Mouse (Mus musculus) ES-Bruce4 (cell line): Measurements from ENCODE around the gene Mtrf1. TPM values are rescaled to one million over a fixed set of nuclear protein-coding genes. Genes with fewer than 3 reads are reported as not detected.
A peak's percentile ranks its signal among the peaks of the same experiment; 100 is the strongest.
"Not testable (repeated sequence)": the region's sequence is repeated elsewhere in the genome, so short reads cannot be mapped to it uniquely, and the experiment has no call there.

ENCODE experiments used
- H3K27ac ChIP-seq: 2 replicates; pipeline ENCODE4 v1.5.1; 2012; ENCODE audit warnings: low read length, inconsistent platforms; ENCODE audit not compliant: insufficient read depth
- H3K27me3 ChIP-seq: 2 replicates; pipeline ENCODE4 v1.6.1; 2012; ENCODE audit warnings: mild to moderate bottlenecking, low read length, inconsistent platforms; ENCODE audit not compliant: control insufficient read depth, poor library complexity, insufficient read depth, severe bottlenecking
- H3K36me3 ChIP-seq: 2 replicates; pipeline ENCODE4 v1.6.1; 2012; ENCODE audit warnings: inconsistent platforms, mild to moderate bottlenecking, low read length, moderate library complexity; ENCODE audit not compliant: control insufficient read depth, poor library complexity, insufficient read depth, severe bottlenecking
- H3K4me1 ChIP-seq: one replicate; pipeline ENCODE4 v1.8.1; 2011; ENCODE audit warnings: low read length; ENCODE audit not compliant: control insufficient read depth, insufficient read depth
- H3K4me3 ChIP-seq: 2 replicates; pipeline ENCODE4 v1.5.1; 2011; ENCODE audit warnings: low read depth, mild to moderate bottlenecking, low read length
- H3K9ac ChIP-seq: 2 replicates; pipeline ENCODE4 v1.6.1; 2012; ENCODE audit warnings: low read depth, mild to moderate bottlenecking, inconsistent platforms; ENCODE audit not compliant: poor library complexity, severe bottlenecking
- H3K9me3 ChIP-seq: replicated peaks from 2 replicates; pipeline ENCODE4 v1.6.1; 2012; ENCODE audit warnings: mild to moderate bottlenecking, low read length, inconsistent platforms; ENCODE audit not compliant: control insufficient read depth, poor library complexity, insufficient read depth, severe bottlenecking
- CTCF ChIP-seq: IDR thresholded peaks from one replicate; pipeline ENCODE4 v1.8.1; 2011; ENCODE audit warnings: low read depth, low read length
- EP300 ChIP-seq: IDR thresholded peaks from 2 replicates; pipeline ENCODE4 v1.6.1; 2011; ENCODE audit warnings: low read depth, low read length; ENCODE audit not compliant: insufficient read depth
- POLR2A ChIP-seq: IDR thresholded peaks from one replicate; pipeline ENCODE4 v1.8.1; 2011; ENCODE audit warnings: low read length; ENCODE audit not compliant: insufficient read depth
- polyA plus RNA-seq: library from polyadenylated mRNA; stranded (reverse); fragments of >200 nt; gene quantifications from 2 replicates; pipeline ENCODE4 v1.2.4, GENCODE M21; 2011; ENCODE audit warnings: low read depth; ENCODE audit not compliant: missing spikeins, insufficient read depth, insufficient read length

The Mtrf1 gene
- polyA plus RNA-seq, 1 experiment, result 11.0 TPM

DNA sequence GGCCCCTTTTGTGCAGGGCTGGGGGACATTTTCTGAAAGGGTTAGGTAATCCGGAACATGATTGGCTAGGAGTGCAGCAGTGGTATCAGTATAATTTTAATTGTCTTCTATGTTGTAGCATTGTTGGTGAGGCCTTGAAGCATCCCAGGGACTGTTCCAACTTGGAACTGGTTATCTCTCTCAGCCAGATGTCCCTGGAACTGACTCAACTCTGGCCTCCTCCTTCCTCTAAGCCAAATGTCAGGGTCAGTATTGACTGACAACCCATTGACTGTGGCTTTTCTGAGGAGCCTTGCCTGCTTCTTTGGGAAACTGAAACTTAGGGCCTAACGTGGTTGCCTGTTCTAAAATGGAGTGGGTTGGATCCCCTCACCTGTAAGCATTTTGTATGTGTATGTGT is 43.1 kb downstream of the Mtrf1 start:
- H3K27ac ChIP-seq, result no peak overlapping the region
- H3K27me3 ChIP-seq, result no peaks in the 10 kb centered on the region
- H3K4me3 ChIP-seq, result no peak overlapping the region
- H3K9ac ChIP-seq, result no peak overlapping the region
- H3K36me3 ChIP-seq, result no peaks in the 10 kb centered on the region
- TF ChIP-seq POLR2A, result no peak
- no peak for TF ChIP-seq CTCF
- no peak for TF ChIP-seq EP300
- no peaks in the 10 kb centered on the region for H3K4me1 ChIP-seq
- 0 out of 2 replicates have a peak, but pooled peaks cover 4% of the 10 kb centered on the region for H3K9me3 ChIP-seq

DNA sequence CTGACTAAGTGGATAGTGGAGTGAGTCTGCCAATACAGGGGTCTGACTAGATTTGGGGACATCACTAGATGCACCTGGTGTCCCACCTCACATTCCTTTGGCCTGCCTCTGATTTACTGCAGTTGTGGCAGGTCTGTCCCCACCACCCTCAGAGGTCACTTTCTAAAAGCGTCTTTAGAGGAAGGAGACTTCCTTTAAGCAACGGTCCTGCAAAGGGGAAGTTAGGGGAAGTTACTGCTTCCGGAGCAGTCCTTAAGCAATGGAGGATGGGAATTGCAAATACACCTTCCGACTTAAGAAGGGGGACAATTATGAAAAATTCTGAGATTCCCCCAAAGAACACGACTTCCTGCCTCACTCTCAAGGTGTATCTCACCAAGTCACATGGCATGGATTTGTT is 43.9 kb downstream of the Mtrf1 start:
- 0 out of 2 replicates have a peak, but pooled peaks cover 4% of the 10 kb centered on the region for H3K9me3 ChIP-seq
- H3K9ac ChIP-seq, result no peak overlapping the region
- TF ChIP-seq CTCF (no peak), EP300 (no peak), POLR2A (no peak)
- no peaks in the 10 kb centered on the region for H3K36me3 ChIP-seq
- H3K27me3 ChIP-seq, result no peaks in the 10 kb centered on the region
- H3K4me3 ChIP-seq, result no peak overlapping the region
- no peaks in the 10 kb centered on the region for H3K4me1 ChIP-seq
- no peak overlapping the region for H3K27ac ChIP-seq

DNA sequence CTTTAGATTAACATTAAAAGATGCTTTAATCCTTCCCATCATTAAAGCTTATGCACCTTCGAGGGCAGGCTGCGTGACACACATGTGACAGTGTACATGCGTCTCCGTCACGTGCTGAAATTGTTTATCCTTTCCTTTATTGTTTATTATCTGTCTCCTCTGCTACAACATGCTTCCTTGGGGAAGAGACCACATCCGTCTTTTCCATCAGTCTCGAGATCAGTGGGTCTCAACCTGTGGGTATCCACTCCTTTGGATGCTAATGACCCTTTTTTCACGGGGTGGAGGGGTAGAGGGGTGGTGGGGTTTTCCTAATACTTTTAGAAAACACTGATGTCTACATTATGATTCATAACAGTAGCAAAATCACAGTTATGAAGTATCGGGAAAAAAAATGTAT is 47.0 kb downstream of the Mtrf1 start:
- H3K36me3 ChIP-seq, result no peaks in the 10 kb centered on the region
- no peak overlapping the region for H3K9ac ChIP-seq
- TF ChIP-seq CTCF (no peak), EP300 (no peak), POLR2A (no peak)
- 0 out of 2 replicates have a peak, but pooled peaks cover 2% of the 10 kb centered on the region for H3K9me3 ChIP-seq
- H3K4me1 ChIP-seq, result no peaks in the 10 kb centered on the region
- no peak overlapping the region for H3K4me3 ChIP-seq
- no peaks in the 10 kb centered on the region for H3K27me3 ChIP-seq
- no peak overlapping the region for H3K27ac ChIP-seq

DNA sequence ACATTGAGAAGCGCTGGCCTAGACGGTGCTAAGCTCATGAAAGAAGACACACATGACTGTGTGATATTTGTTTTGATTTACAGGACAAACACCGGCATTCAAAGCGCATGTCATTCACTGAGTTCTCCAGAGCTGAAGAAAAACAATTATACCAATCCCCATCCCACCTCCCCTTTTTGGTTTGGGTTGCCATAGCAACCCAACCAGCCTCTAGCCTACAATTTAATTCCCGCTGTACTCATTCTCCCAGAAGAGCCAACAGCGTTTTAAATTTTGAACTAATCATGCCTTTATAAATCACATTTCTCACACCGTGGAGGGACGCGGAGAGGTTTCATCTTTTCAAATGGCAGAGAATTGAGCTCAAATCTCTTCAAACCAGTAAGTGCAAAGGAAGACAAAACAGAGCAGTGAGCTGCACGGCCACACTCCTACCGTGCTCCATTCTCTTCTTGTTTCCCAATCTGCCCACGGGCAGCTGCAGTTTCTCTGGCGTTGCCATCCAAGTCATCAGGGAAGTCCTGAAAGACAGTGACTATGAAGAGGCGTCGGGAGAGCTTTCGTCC is 47.6 kb downstream of the Mtrf1 start:
- no peak overlapping the region for H3K4me3 ChIP-seq
- H3K9me3 ChIP-seq, result no peaks in the 10 kb centered on the region
- H3K36me3 ChIP-seq, result no peaks in the 10 kb centered on the region
- no peak overlapping the region for H3K27ac ChIP-seq
- no peaks in the 10 kb centered on the region for H3K27me3 ChIP-seq
- H3K4me1 ChIP-seq, result no peaks in the 10 kb centered on the region
- H3K9ac ChIP-seq, result no peak overlapping the region
- TF ChIP-seq POLR2A, result no peak
- no peak for TF ChIP-seq CTCF
- TF ChIP-seq EP300, result no peak

DNA sequence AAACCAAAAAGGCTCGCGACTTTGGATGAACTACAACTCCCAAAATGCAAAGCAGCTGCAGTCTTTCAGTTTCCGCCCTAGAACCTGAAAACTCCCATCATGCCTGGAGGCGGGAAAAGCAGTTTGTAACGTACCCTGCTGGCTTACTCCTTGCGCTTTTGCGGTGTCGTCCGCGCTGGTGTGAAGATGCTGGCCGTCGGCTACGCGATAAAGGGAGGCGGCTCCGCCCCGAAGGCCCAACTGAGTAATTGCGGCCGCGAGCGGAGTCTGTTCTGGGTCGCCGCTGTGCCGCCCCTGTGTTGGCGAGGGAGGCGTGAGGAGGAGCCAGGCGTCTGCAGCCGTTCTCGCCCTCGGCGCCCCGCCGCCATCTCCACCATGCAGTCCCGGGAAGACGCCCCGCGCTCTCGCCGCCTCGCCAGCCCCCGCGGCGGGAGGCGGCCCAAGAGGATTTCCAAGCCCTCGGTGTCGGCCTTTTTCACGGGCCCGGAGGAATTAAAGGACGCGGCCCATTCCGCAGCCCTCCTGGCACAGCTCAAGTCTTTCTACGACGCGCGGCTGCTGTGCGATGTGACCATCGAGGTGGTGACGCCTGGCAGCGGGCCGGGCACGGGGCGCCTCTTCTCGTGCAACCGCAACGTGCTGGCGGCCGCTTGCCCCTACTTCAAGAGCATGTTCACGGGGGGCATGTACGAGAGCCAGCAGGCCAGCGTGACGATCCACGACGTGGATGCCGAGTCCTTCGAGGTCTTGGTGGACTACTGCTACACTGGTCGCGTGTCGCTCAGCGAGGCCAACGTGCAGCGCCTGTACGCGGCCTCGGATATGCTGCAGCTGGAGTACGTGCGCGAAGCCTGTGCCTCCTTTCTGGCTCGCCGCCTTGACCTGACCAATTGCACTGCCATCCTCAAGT is 54.4 kb downstream of the Mtrf1 start, which contains the start of gene Kbtbd6:
TSS of gene Kbtbd6 (plus strand) at position 155 of the 910 bp plus-strand sequence.
- not testable (repeated sequence) for H3K4me1 ChIP-seq, H3K36me3 ChIP-seq

DNA sequence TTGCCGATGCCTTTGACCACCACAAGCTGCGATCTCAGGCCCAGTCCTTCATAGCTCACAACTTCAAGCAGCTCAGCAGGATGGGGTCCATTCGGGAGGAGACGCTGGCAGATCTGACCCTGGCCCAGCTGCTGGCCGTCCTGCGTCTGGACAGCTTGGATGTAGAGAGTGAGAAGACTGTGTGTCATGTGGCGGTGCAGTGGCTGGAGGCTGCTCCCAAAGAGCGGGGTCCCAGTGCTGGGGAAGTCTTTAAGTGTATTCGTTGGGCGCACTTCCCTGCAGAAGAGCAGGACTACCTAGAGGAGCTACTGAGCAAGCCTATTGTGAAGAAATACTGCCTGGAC is 55.0 kb downstream of the Mtrf1 start:
- H3K4me3 ChIP-seq, result 0 out of 2 replicates have a peak overlapping the region, but pooled peaks have one; percentile 16
- H3K4me1 ChIP-seq, H3K27ac ChIP-seq, H3K9me3 ChIP-seq, H3K9ac ChIP-seq, H3K36me3 ChIP-seq, H3K27me3 ChIP-seq: not testable (repeated sequence)

More for the DNA sequence above, 54.4 kb downstream of the Mtrf1 start, which contains the start of gene Kbtbd6:
- not testable (repeated sequence) for H3K27ac ChIP-seq, H3K27me3 ChIP-seq, H3K9me3 ChIP-seq, H3K9ac ChIP-seq
- H3K4me3 ChIP-seq, result peak within 1 kb of the TSS; percentile 41
- TF ChIP-seq POLR2A, result peak; percentile 44
